9 mouse cellular contexts compared by ENCODE assay signal in genomic region chr12:108333481-108333882, GRCm38 (mm10). TPM values are rescaled to one million over a fixed set of nuclear protein-coding genes. Genes with fewer than 3 reads are reported as not detected.
DNase-seq lines count a peak whose midpoint lies in the region; ATAC-seq lines count a peak whose summit lies in the region.
"Had no signal": no experiment of that assay in that cellular context is flagged by ENCODE, and none has a peak within 500 bp of the region (broad histone marks: within the 10 kb centered on the region; RNA-seq: fewer than 3 reads in every experiment).

No protein-coding gene starts in this region.

- H3K4me3 ChIP-seq in hindbrain, embryonic 11.5 days (ENCODE audit: low read depth, low read length), result peak overlapping the region; percentile 13
- H3K4me3 ChIP-seq in lung, embryonic 16.5 days (ENCODE audit: low read length), result peak overlapping the region; percentile 64
- H3K4me3 ChIP-seq in stomach, embryonic 16.5 days (replicated peaks; ENCODE audit: low read length), result peak overlapping the region; percentile 69

- peaks cover 18% of the 10 kb centered on the region for H3K27me3 ChIP-seq in hindbrain, embryonic 11.5 days (ENCODE audit: control insufficient read depth, insufficient read depth, low read length)
- H3K27me3 ChIP-seq in lung, embryonic 16.5 days (ENCODE audit: control insufficient read depth, insufficient read depth, low read depth, low read length), result peaks cover 27% of the 10 kb centered on the region
- peaks cover 20% of the 10 kb centered on the region for H3K27me3 ChIP-seq in stomach, embryonic 16.5 days (ENCODE audit: control insufficient read depth, insufficient read depth, low read length)

- H3K36me3 ChIP-seq in hindbrain, embryonic 11.5 days (ENCODE audit: control insufficient read depth, insufficient read depth, low read length), result no peaks in the 10 kb centered on the region
- no peaks in the 10 kb centered on the region for H3K36me3 ChIP-seq in lung, embryonic 16.5 days (ENCODE audit: control insufficient read depth, insufficient read depth, low read length)
- H3K36me3 ChIP-seq in stomach, embryonic 16.5 days (ENCODE audit: control insufficient read depth, insufficient read depth, low read length), result no peaks in the 10 kb centered on the region

- peak; percentile 62 for DNase-seq in heart, adult 8-10 months (ENCODE audit: low spot score)
- DNase-seq in heart, postnatal 10 days, result no peak
- no peak for DNase-seq in hindbrain, embryonic 11.5 days (ENCODE audit: low spot score)
- no peak for DNase-seq in thymus, postnatal 0 days (ENCODE audit: low spot score)
- DNase-seq in layer of hippocampus, adult 9-10 months (ENCODE audit: low spot score), result no peak

- peaks cover 10% of the 10 kb centered on the region; the same call in 1 of the 2 replicates for H3K4me1 ChIP-seq in hindbrain, embryonic 11.5 days (replicated peaks; ENCODE audit: control insufficient read depth, insufficient read depth, low read length)
- H3K4me1 ChIP-seq in lung, embryonic 16.5 days (replicated peaks; ENCODE audit: control insufficient read depth, insufficient read depth, low read length), result peaks cover 9% of the 10 kb centered on the region
- H3K4me1 ChIP-seq in stomach, embryonic 16.5 days (ENCODE audit: control insufficient read depth, insufficient read depth, low read length), result peaks cover 12% of the 10 kb centered on the region

- ATAC-seq in common myeloid progenitor, adult 5-6 weeks (replicated peaks; ENCODE audit: low read depth, poor library complexity, severe bottlenecking), result peak; percentile 53
- peak; percentile 44 for ATAC-seq in hindbrain, embryonic 11.5 days (ENCODE audit: low FRiP score)
- ATAC-seq in lung, embryonic 16.5 days (ENCODE audit: low read depth), result peak; percentile 16
- peak; percentile 3 for ATAC-seq in stomach, embryonic 16.5 days (ENCODE audit: insufficient read depth, low FRiP score)

- 2% methylated on average over 22 of the region's 22 CpGs for whole genome bisulfite sequencing in hindbrain, embryonic 11.5 days
- WGBS in lung, embryonic 16.5 days, result under 1% methylated on average over 22 of the region's 22 CpGs
- 1% methylated on average over 22 of the region's 22 CpGs for WGBS in stomach, embryonic 16.5 days

- H3K9ac ChIP-seq in hindbrain, embryonic 11.5 days (ENCODE audit: low read depth, low read length), result peak overlapping the region; percentile 12; the same call in 1 of the 2 replicates
- H3K9ac ChIP-seq in lung, embryonic 16.5 days (ENCODE audit: low read length), result peak overlapping the region; percentile 20
- H3K9ac ChIP-seq in stomach, embryonic 16.5 days (ENCODE audit: low read length), result peak overlapping the region; percentile 69

- peak overlapping the region; percentile 75 for H3K4me2 ChIP-seq in hindbrain, embryonic 11.5 days (replicated peaks; ENCODE audit: low read depth, low read length)
- peak overlapping the region; percentile 99 for H3K4me2 ChIP-seq in lung, embryonic 16.5 days (ENCODE audit: low read depth, low read length)
- H3K4me2 ChIP-seq in stomach, embryonic 16.5 days (ENCODE audit: low read depth, low read length), result peak overlapping the region; percentile 99

- 0 out of 2 replicates have a peak overlapping the region, but pooled peaks have one; percentile 12 for H3K27ac ChIP-seq in hindbrain, embryonic 11.5 days (ENCODE audit: low read depth, low read length)
- peak overlapping the region; percentile 47 for H3K27ac ChIP-seq in lung, embryonic 16.5 days (ENCODE audit: low read length)
- H3K27ac ChIP-seq in stomach, embryonic 16.5 days (ENCODE audit: low read length), result peak overlapping the region; percentile 80

- intact Hi-C loops in heart, postnatal 10 days (cut with DNase I), result loop anchor here (2.0 kb wide), 1 partner anchor 161 kb away; no protein-coding TSS in a partner anchor

- H3K9me3 ChIP-seq in hindbrain, embryonic 11.5 days (ENCODE audit: control insufficient read depth, low read length), result no peaks in the 10 kb centered on the region
- no peaks in the 10 kb centered on the region for H3K9me3 ChIP-seq in lung, embryonic 16.5 days (ENCODE audit: control insufficient read depth, low read length)
- no peaks in the 10 kb centered on the region for H3K9me3 ChIP-seq in stomach, embryonic 16.5 days (replicated peaks; ENCODE audit: control insufficient read depth, low read length)

RNA-seq across cellular contexts. Expression of gene Cyp46a1, which starts 0.7 kb away (rescaled TPM):
- under 1 TPM; 0.33 to 1.00 (median 0.66) TPM for total RNA-seq in heart, adult 8-10 months (2022)
- 1 to 10 TPM in 1 of 2 experiments, under 1 TPM in 1; 0.69 to 2.3 TPM for total RNA-seq in heart, postnatal 10 days (2021)
- not detected in 2 replicates for total RNA-seq in common myeloid progenitor, adult 5-6 weeks (2017)
- 11.0 and 11.7 TPM in 2 replicates for polyA plus RNA-seq in hindbrain, embryonic 11.5 days (2014; fragmentation: Nextera tagmentation; extraction: Ambion mirVana)
- polyA plus RNA-seq in lung, embryonic 16.5 days (2015; fragmentation: Nextera tagmentation; extraction: Ambion mirVana), result 6.5 and 7.4 TPM in 2 replicates
- polyA plus RNA-seq in stomach, embryonic 16.5 days (2015; fragmentation: Nextera tagmentation; extraction: Ambion mirVana), result 6.8 and 8.5 TPM in 2 replicates
- polyA plus RNA-seq in thymus, postnatal 0 days (2015; fragmentation: Nextera tagmentation; extraction: Ambion mirVana), result 0.36 TPM in 1 of 2 replicates, not detected in the other
- total RNA-seq: MEL had no signal

RNA-seq across cellular contexts. Expression of gene Hhipl1, which starts 27.4 kb away (rescaled TPM):
- total RNA-seq in heart, adult 8-10 months (2022), result 1 to 10 TPM; 1.2 to 2.0 (median 1.5) TPM
- 1 to 10 TPM; 1.5 to 3.2 TPM for total RNA-seq in heart, postnatal 10 days (2021)
- total RNA-seq in common myeloid progenitor, adult 5-6 weeks (2017), result not detected in 2 replicates
- polyA plus RNA-seq in hindbrain, embryonic 11.5 days (2014; fragmentation: Nextera tagmentation; extraction: Ambion mirVana), result 1.2 and 1.8 TPM in 2 replicates
- 0.88 and 0.91 TPM in 2 replicates for polyA plus RNA-seq in lung, embryonic 16.5 days (2015; fragmentation: Nextera tagmentation; extraction: Ambion mirVana)
- polyA plus RNA-seq in stomach, embryonic 16.5 days (2015; fragmentation: Nextera tagmentation; extraction: Ambion mirVana), result 0.44 and 0.65 TPM in 2 replicates
- 0.05 TPM in 2 replicates for polyA plus RNA-seq in thymus, postnatal 0 days (2015; fragmentation: Nextera tagmentation; extraction: Ambion mirVana)
- total RNA-seq: MEL had no signal

RNA-seq across cellular contexts. Expression of gene Eml1, which starts 37.3 kb away (rescaled TPM):
- total RNA-seq in heart, adult 8-10 months (2022), result 10 to 100 TPM; 65.1 to 92.0 (median 80.7) TPM
- 10 to 100 TPM; 82.1 to 94.6 TPM for total RNA-seq in heart, postnatal 10 days (2021)
- total RNA-seq in common myeloid progenitor, adult 5-6 weeks (2017), result not detected in 2 replicates
- 91.3 and 107 TPM in 2 replicates for polyA plus RNA-seq in hindbrain, embryonic 11.5 days (2014; fragmentation: Nextera tagmentation; extraction: Ambion mirVana)
- 121 and 122 TPM in 2 replicates for polyA plus RNA-seq in lung, embryonic 16.5 days (2015; fragmentation: Nextera tagmentation; extraction: Ambion mirVana)
- 82.3 and 111 TPM in 2 replicates for polyA plus RNA-seq in stomach, embryonic 16.5 days (2015; fragmentation: Nextera tagmentation; extraction: Ambion mirVana)
- 3.7 and 3.9 TPM in 2 replicates for polyA plus RNA-seq in thymus, postnatal 0 days (2015; fragmentation: Nextera tagmentation; extraction: Ambion mirVana)
- total RNA-seq: MEL had no signal

RNA-seq across cellular contexts. Expression of gene Ccdc85c, which starts 58.3 kb away (rescaled TPM):
- 10 to 100 TPM; 38.2 to 46.2 (median 40.0) TPM for total RNA-seq in heart, adult 8-10 months (2022)
- 10 to 100 TPM; 32.8 to 34.4 TPM for total RNA-seq in heart, postnatal 10 days (2021)
- 0.82 and 2.4 TPM in 2 replicates for total RNA-seq in common myeloid progenitor, adult 5-6 weeks (2017)
- polyA plus RNA-seq in hindbrain, embryonic 11.5 days (2014; fragmentation: Nextera tagmentation; extraction: Ambion mirVana), result 17.2 and 17.8 TPM in 2 replicates
- polyA plus RNA-seq in lung, embryonic 16.5 days (2015; fragmentation: Nextera tagmentation; extraction: Ambion mirVana), result 4.6 and 5.5 TPM in 2 replicates
- polyA plus RNA-seq in stomach, embryonic 16.5 days (2015; fragmentation: Nextera tagmentation; extraction: Ambion mirVana), result 6.5 and 6.9 TPM in 2 replicates
- polyA plus RNA-seq in thymus, postnatal 0 days (2015; fragmentation: Nextera tagmentation; extraction: Ambion mirVana), result 11.3 and 13.6 TPM in 2 replicates

Comparison
In these comparisons a context has a peak if more than half of its experiments do, and no peak if none do; other contexts are left out.
1. ATAC-seq: peak in every context shown above with its lines; median percentile 53 in common myeloid progenitor, adult 5-6 weeks; 44 in hindbrain, embryonic 11.5 days; 16 in lung, embryonic 16.5 days; 3 in stomach, embryonic 16.5 days.
2. H3K27ac ChIP-seq: peak in every context shown above with its lines; median percentile 80 in stomach, embryonic 16.5 days; 47 in lung, embryonic 16.5 days; 12 in hindbrain, embryonic 11.5 days.
3. H3K4me3 ChIP-seq: peak in every context shown above with its lines; median percentile 69 in stomach, embryonic 16.5 days; 64 in lung, embryonic 16.5 days; 13 in hindbrain, embryonic 11.5 days.
4. H3K9ac ChIP-seq: peak in every context shown above with its lines; median percentile 69 in stomach, embryonic 16.5 days; 20 in lung, embryonic 16.5 days; 12 in hindbrain, embryonic 11.5 days.
5. RNA of gene Eml1, which starts 37.3 kb away (polyA plus RNA-seq): 121 to 122 TPM in lung, embryonic 16.5 days, 91.3 to 107 TPM in hindbrain, embryonic 11.5 days and 82.3 to 111 TPM in stomach, embryonic 16.5 days; 3.7 to 3.9 TPM in thymus, postnatal 0 days; every median in the first group is over 10 times any median in the second.
6. Peak in every context shown above with its lines, with median percentiles within 50 percentile points of each other: H3K4me2 ChIP-seq.